Mouse (Mus musculus) CD4-positive, CD25-positive, alpha-beta regulatory T cell, adult 2 months (primary cell): ENCODE measurements at regions not wholly inside any gene's neighbourhood (a gene's known extent, or its start where the extent isn't known, plus 50 kb on each side); places are given as distances from the start of the nearest gene placed in this dataset.

Experiments used
- DNase-seq: peaks from one replicate; pipeline ENCODE4 v3.0.0-alpha.2; 2012; ENCODE audit warnings: low read depth, low spot score

GRCm38 (mm10) chr13:105377038-105377437 lies 66.4 kb upstream of the Htr1a start:
- peak; percentile 41 for DNase-seq

- no peak for DNase-seq
Observed at GRCm38 (mm10) chr13:105378587-105378986, 64.9 kb upstream of the Htr1a start.

- no peak for DNase-seq
Observed at GRCm38 (mm10) chr13:105387016-105387772, 56.2 kb upstream of the Htr1a start.
